Mouse (Mus musculus): ENCODE measurements around the gene Slc35f1.

DNA sequence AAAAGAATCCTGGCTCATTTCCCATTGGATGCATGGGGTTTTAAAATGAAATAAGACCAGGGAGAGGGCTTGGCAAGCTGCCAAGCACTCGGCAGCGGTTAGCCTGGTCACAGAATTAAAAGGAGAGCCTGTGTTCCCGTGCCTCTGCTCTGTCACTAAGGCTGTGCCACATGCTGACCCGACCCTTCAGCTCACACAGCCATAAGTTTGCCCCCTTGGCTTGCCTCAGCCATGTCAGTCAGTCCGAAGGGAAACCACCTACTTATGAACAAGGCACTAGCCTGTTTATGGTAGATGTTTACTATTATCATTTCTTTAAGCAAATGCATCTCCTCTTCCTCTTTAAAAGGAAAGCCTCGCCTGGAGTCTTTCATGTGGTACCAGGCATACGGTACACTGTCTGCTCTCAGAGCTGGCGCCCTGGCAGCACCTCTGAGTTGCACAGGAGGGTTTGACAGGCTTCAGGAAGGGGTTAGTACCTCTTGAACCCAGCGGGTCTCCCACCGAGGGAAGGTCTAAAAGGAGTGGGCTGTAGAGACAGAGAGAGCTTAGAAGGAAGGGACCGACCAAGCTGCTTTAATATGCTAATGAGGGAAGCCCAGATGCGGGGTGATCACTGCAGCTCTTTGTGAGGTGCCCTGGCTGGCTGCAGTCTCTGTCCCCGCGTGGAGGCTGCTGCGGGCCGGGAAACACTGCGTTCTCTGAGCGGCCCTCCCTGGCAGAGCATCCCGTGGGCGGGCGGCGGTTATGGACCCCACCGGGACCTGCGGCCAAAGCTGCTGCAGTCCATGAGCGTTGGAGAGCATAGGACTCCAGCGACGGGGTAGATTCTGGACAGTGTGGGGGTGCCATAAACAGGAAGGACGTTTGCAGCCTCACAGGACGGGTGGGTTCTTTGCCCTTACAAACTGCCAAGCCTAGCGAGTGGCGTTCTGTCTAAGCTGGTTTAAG, 14.0 kb downstream of the Slc35f1 start:
- TF ChIP-seq CTCF (IDR thresholded peaks at IDR 0.05; ENCODE audit: insufficient read depth, low read depth, low read length) (no peak), POLR2A (IDR thresholded peaks at IDR 0.05; ENCODE audit: insufficient read depth, low read depth, low read length) (no peak)
